Mouse (Mus musculus): ENCODE results near the gene Sh2b1.

GRCm38 (mm10) chr7:126443997-126444396 is 31.2 kb downstream of the Sh2b1 start:
- TF ChIP-seq GATA1 (IDR thresholded peaks at IDR 0.05; ENCODE audit: low read length), result no peak
- TF ChIP-seq TAL1 (IDR thresholded peaks at IDR 0.05; ENCODE audit: low read length), result no peak

Data from erythroblast, embryonic 14.5 days (primary cell).